Mouse (Mus musculus): ENCODE measurements around the gene Xpo1. TPM values are rescaled to one million over a fixed set of nuclear protein-coding genes. Genes with fewer than 3 reads are reported as not detected.
A peak's percentile ranks its signal among the peaks of the same experiment; 100 is the strongest.
"Not testable (repeated sequence)": the region's sequence is repeated elsewhere in the genome, so short reads cannot be mapped to it uniquely, and the experiment has no call there.

Gene Xpo1
- polyA plus RNA-seq, 1 experiment from 2014 or later = 78.9 TPM

DNA sequence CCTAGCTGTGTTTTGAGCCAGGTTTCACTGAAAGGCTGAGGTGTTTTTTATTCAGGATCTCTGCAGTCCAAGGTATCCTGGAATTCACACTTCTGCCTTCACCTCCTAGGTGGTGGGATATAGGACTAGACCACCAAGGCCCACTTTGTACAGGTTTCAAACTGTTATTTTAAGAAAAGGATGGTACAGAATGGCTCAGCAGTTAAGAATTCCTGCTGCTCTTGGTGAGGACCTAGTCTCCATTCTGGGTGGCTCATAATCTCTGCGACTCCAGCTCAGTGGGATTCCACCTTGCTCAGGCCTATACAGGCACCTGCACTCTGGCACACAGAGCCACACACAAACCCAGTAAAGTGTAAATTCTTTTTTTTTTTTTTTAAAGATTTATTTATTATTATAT is 3.6 kb downstream of the Xpo1 start:
- Histone ChIP-seq H3K9me3 (no peaks in the 10 kb centered on the region), H3K4me1 (replicated peaks) (peaks cover 32% of the 10 kb centered on the region), H3K36me3 (peaks cover 18% of the 10 kb centered on the region), H3K4me2 (0 out of 2 replicates have a peak overlapping the region, but pooled peaks have one; percentile 85), H3K4me3 (no peak overlapping the region), H3K27ac (no peak overlapping the region), H3K27me3 (no peaks in the 10 kb centered on the region), H3K9ac (no peak overlapping the region)
- WGBS = 69% methylated on average over 1 of the region's 1 CpGs
- no peak for ATAC-seq (ENCODE audit: low FRiP score)

DNA sequence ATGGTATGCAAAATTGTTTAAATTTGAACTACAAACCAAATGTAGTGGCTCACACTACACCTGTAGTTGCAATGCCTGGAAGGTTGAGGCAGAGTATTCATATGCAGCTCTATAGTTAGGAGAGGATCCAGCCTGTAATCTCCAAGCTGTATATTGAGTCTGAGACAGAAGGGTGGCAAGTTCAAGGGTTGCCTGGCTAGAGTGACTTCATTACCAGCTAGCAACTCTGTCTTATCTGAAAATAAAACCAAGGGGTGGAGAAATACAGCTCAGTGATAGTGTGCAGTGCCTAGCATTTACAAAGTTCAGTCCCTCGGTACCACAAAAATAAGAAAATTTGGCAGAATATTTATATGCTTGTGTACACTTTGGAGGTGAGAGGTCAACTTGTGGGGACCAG is 4.3 kb downstream of the Xpo1 start:
- WGBS = 93% methylated on average over 1 of the region's 1 CpGs
- Histone ChIP-seq H3K4me1 (replicated peaks) (peaks cover 28% of the 10 kb centered on the region), H3K9ac (no peak overlapping the region), H3K9me3 (no peaks in the 10 kb centered on the region), H3K4me2 (no peak overlapping the region), H3K27ac (no peak overlapping the region), H3K36me3 (peaks cover 22% of the 10 kb centered on the region), H3K4me3 (no peak overlapping the region), H3K27me3 (no peaks in the 10 kb centered on the region)
- no peak for ATAC-seq (ENCODE audit: low FRiP score)

GRCm38 (mm10) chr11:23261490-23261889 is 5.6 kb downstream of the Xpo1 start:
- 85% methylated on average over 3 of the region's 3 CpGs for WGBS
- H3K27ac ChIP-seq = no peak overlapping the region
- no peak overlapping the region for H3K9ac ChIP-seq
- no peaks in the 10 kb centered on the region for H3K27me3 ChIP-seq
- H3K9me3 ChIP-seq = no peaks in the 10 kb centered on the region
- H3K4me1 ChIP-seq (replicated peaks) = peaks cover 28% of the 10 kb centered on the region
- no peak overlapping the region for H3K4me2 ChIP-seq
- H3K4me3 ChIP-seq = no peak overlapping the region
- ATAC-seq (ENCODE audit: low FRiP score) = no peak
- peaks cover 29% of the 10 kb centered on the region for H3K36me3 ChIP-seq

DNA sequence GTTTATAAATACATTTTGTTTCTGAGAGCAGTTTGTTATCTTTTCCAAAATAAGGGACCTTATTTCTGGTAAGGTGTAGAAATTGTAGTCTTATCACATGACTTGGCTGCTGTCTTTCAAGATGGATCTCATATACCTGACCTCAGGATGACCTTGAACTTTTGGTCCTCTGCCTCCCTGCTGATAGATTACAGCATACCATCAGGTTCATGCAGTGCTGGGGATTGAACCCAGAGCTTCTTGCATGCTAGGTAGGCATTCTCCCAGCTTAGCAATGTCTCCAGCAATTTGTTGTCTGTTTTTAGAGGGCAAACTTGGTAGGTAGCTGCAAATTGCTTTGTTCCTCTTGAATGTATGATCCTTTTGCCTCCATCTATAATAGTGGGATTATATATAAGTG is 9.1 kb downstream of the Xpo1 start:
- Histone ChIP-seq H3K4me1 (replicated peaks) (peaks cover 8% of the 10 kb centered on the region), H3K36me3 (peaks cover 40% of the 10 kb centered on the region), H3K27me3 (no peaks in the 10 kb centered on the region), H3K9ac (no peak overlapping the region), H3K4me3 (no peak overlapping the region), H3K4me2 (no peak overlapping the region), H3K9me3 (no peaks in the 10 kb centered on the region), H3K27ac (no peak overlapping the region)
- no peak for ATAC-seq (ENCODE audit: low FRiP score)

DNA sequence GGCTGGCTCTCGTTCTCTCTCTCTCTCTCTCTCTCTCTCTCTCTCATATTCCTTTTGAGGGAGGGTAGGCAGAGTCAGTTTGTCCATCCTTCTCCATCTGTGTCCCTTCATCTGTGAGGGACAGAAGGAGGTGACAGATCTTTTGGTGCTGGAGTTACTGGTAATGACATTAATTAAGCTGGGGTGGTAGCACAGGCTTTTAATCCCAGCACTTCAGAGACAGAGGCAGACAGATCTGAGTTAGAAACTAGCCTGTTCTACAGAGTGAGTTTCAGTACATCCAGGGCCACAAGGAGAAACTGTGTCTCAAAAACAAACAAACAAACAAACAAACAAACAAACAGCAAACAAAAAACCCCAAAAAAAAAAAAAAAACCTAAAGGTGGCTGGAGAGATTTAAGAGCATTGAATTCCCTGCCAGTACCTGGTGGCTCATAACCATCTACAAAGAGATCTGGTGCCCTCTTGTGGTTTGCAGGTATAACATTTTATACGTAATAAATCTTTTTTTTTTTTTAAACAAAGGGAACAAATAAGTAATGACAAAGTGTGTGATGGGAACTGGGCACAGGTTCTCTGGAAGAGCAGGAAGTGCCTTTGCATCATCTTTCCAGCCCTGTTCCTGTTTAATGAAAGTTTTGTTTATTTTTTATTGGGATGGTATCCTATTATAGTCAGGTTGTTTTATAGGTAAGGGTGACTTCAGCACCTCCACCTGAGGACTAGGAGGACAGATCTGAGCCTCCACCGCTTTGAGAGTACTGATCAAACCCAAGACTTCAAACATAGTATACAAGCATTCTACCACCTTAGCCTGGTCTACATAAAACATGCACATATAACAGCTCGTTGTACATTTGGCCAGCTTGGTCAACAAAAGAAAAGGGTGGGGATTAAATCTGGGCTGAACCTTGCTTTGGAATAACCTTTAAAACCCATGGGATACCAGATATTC is 16.2 kb downstream of the Xpo1 start:
- H3K4me3 ChIP-seq = no peak overlapping the region
- H3K27me3 ChIP-seq = no peaks in the 10 kb centered on the region
- ATAC-seq (ENCODE audit: low FRiP score) = no peak
- peaks cover 55% of the 10 kb centered on the region for H3K36me3 ChIP-seq
- no peak overlapping the region for H3K4me2 ChIP-seq
- H3K9ac ChIP-seq = no peak overlapping the region
- H3K4me1 ChIP-seq (replicated peaks) = no peaks in the 10 kb centered on the region
- WGBS = 82% methylated on average over 4 of the region's 4 CpGs
- H3K9me3 ChIP-seq = no peaks in the 10 kb centered on the region
- no peak overlapping the region for H3K27ac ChIP-seq

DNA sequence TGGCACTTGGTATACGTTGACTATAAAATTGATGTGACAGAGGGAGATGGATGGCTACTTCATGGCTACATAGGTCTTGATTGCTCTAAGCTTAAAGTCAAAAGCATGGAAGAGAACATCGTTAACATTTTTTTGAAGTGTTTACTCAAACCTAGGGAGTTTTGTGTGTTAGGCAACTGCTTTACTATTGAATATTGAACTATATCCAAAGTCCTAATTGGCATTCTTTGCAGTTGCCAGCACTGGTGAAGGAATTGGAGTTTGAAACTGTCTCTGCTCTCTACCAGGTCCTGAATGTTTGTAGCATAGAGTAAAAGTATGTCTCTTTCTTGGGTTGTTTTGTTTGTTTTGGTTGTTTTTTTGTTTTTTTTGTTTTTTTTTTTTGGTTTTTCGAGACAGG is 19.9 kb downstream of the Xpo1 start:
- 88% methylated on average over 3 of the region's 3 CpGs for WGBS
- Histone ChIP-seq H3K4me3 (no peak overlapping the region), H3K9ac (no peak overlapping the region), H3K4me1 (replicated peaks) (no peaks in the 10 kb centered on the region), H3K36me3 (peaks cover 70% of the 10 kb centered on the region), H3K4me2 (no peak overlapping the region), H3K9me3 (no peaks in the 10 kb centered on the region), H3K27ac (no peak overlapping the region), H3K27me3 (no peaks in the 10 kb centered on the region)
- ATAC-seq (ENCODE audit: low FRiP score) = no peak

GRCm38 (mm10) chr11:23284469-23284868 is 28.6 kb downstream of the Xpo1 start:
- Histone ChIP-seq H3K27ac (no peak overlapping the region), H3K9me3 (no peaks in the 10 kb centered on the region), H3K9ac (no peak overlapping the region), H3K27me3 (no peaks in the 10 kb centered on the region), H3K4me3 (no peak overlapping the region), H3K36me3 (peaks cover 84% of the 10 kb centered on the region), H3K4me2 (no peak overlapping the region), H3K4me1 (replicated peaks) (no peaks in the 10 kb centered on the region)
- 97% methylated on average over 4 of the region's 4 CpGs for WGBS
- ATAC-seq (ENCODE audit: low FRiP score) = no peak

DNA sequence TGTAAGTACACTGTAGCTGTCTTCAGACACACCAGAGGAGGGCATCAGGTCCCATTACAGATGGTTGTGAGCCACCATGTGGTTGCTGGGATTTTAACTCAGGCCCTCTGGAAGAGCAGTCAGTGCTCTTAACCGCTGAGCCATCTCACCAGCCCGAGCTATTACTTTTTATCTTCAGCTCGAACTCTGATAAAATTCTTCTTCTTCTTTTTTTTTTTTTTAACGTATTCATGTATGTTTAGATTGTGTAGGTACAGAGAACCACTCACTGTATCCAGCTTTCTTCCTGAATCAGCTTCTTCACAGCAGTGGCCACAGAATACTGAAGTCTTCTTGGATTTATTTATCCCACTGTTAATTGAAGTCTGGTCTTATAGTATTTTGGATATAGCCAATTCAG is 33.0 kb downstream of the Xpo1 start:
- WGBS = 93% methylated on average over 4 of the region's 4 CpGs
- not testable (repeated sequence) for ATAC-seq (ENCODE audit: low FRiP score); H3K9me3 ChIP-seq; H3K27me3 ChIP-seq; H3K4me2 ChIP-seq; H3K4me1 ChIP-seq (replicated peaks); H3K27ac ChIP-seq; H3K4me3 ChIP-seq; H3K9ac ChIP-seq
- H3K36me3 ChIP-seq = peaks cover 86% of the 10 kb centered on the region

GRCm38 (mm10) chr11:23297379-23297778 is 41.5 kb downstream of the Xpo1 start:
- Histone ChIP-seq H3K27me3 (no peaks in the 10 kb centered on the region), H3K9me3 (no peaks in the 10 kb centered on the region), H3K4me3 (no peak overlapping the region), H3K27ac (no peak overlapping the region), H3K9ac (no peak overlapping the region), H3K4me1 (replicated peaks) (no peaks in the 10 kb centered on the region), H3K36me3 (peaks cover 55% of the 10 kb centered on the region), H3K4me2 (no peak overlapping the region)
- no peak for ATAC-seq (ENCODE audit: low FRiP score)
- 99% methylated on average over 2 of the region's 2 CpGs for WGBS

DNA sequence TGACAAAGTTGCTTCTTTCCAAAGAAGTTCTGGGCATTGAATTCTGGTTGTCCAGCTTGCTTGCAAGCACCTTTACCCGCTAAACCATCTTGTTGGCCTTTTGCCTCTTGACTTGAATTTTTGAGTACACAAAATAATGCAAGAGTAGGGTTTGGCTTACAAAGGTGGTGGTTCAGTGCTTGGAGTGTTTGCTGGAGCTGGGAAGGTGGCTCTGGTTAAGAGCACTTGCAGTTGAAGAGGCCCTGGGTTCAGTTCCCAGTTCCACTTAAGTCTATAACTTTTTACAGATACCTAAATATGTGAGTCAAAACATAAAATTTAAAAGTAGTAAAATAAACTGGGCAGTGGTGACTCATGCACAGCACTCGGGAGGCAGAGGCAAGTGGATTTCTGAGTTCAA is 42.5 kb downstream of the Xpo1 start:
- Histone ChIP-seq H3K4me2 (no peak overlapping the region), H3K36me3 (peaks cover 46% of the 10 kb centered on the region), H3K4me1 (replicated peaks) (no peaks in the 10 kb centered on the region), H3K9ac (no peak overlapping the region), H3K27me3 (no peaks in the 10 kb centered on the region), H3K4me3 (no peak overlapping the region), H3K9me3 (no peaks in the 10 kb centered on the region), H3K27ac (no peak overlapping the region)
- 94% methylated on average over 2 of the region's 2 CpGs for WGBS
- no peak for ATAC-seq (ENCODE audit: low FRiP score)

- WGBS = 87% methylated on average over 1 of the region's 1 CpGs
- H3K4me2 ChIP-seq = no peak overlapping the region
- no peaks in the 10 kb centered on the region for H3K9me3 ChIP-seq
- H3K4me3 ChIP-seq = no peak overlapping the region
- no peak overlapping the region for H3K9ac ChIP-seq
- peaks cover 31% of the 10 kb centered on the region for H3K36me3 ChIP-seq
- no peaks in the 10 kb centered on the region for H3K27me3 ChIP-seq
- no peak for ATAC-seq (ENCODE audit: low FRiP score)
- no peaks in the 10 kb centered on the region for H3K4me1 ChIP-seq (replicated peaks)
- H3K27ac ChIP-seq = no peak overlapping the region
These were observed 44.1 kb downstream of the Xpo1 start for GRCm38 (mm10) chr11:23299910-23300309.

DNA sequence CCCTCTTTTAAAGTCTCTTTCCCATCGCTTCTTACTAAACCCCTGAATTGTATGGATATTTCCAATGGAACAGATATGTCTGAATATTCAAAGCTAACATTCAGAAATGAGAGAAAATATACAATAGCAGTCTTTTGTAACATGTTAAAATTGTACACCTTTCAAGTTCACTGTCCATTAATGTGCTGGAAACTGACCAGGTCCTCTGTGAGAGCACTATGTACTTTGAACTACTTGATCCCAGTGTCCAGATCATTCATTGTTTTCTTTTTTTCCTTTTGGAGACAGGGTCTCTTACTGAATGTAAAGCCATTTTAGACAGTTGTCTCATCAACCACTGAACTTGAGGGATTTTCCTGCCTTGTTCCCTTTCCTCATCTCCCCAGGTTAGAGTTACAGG is 47.3 kb downstream of the Xpo1 start:
- peaks cover 7% of the 10 kb centered on the region; the same call in 1 of the 2 replicates for H3K36me3 ChIP-seq
- 67% methylated on average over 1 of the region's 1 CpGs for WGBS
- no peaks in the 10 kb centered on the region for H3K27me3 ChIP-seq
- peaks cover 7% of the 10 kb centered on the region; the same call in 1 of the 2 replicates for H3K4me1 ChIP-seq (replicated peaks)
- H3K4me3 ChIP-seq = no peak overlapping the region
- ATAC-seq (ENCODE audit: low FRiP score) = no peak
- no peak overlapping the region for H3K9ac ChIP-seq
- no peaks in the 10 kb centered on the region for H3K9me3 ChIP-seq
- no peak overlapping the region for H3K27ac ChIP-seq
- H3K4me2 ChIP-seq = no peak overlapping the region

- Histone ChIP-seq H3K9ac (peak overlapping the region; percentile 95), H3K4me1 (replicated peaks) (peaks cover 21% of the 10 kb centered on the region), H3K4me2 (peak overlapping the region; percentile 60), H3K4me3 (peak overlapping the region; percentile 89), H3K27ac (peak overlapping the region; percentile 99)
- not testable (repeated sequence) for H3K9me3 ChIP-seq; ATAC-seq (ENCODE audit: low FRiP score); H3K27me3 ChIP-seq; H3K36me3 ChIP-seq
- 36% methylated on average over 10 of the region's 10 CpGs for WGBS
These were observed 49.3 kb downstream of the Xpo1 start for GRCm38 (mm10) chr11:23305101-23305672.

Data from hindbrain, embryonic 13.5 days (tissue).